Mouse (Mus musculus): ENCODE measurements at regions not wholly inside any gene's neighbourhood (a gene's known extent, or its start where the extent isn't known, plus 50 kb on each side); places are given as distances from the start of the nearest gene placed in this dataset.

- H3K27me3 ChIP-seq (ENCODE audit: control insufficient read depth in 1 of 2, insufficient read depth in 2 of 2, low read length in 2 of 2) = no peaks in the 10 kb centered on the region
- H3K79me2 ChIP-seq (ENCODE audit: control insufficient read depth, insufficient read depth, low read length, poor library complexity) = no peaks in the 10 kb centered on the region
- no peaks in the 10 kb centered on the region for H3K36me3 ChIP-seq (ENCODE audit: control insufficient read depth in 1 of 2, insufficient read depth in 2 of 2, low read length in 2 of 2)
These were observed 60.0 kb upstream of the Gpr141 start for GRCm38 (mm10) chr13:19883896-19884658.

GRCm38 (mm10) chr13:19882889-19883288, 58.8 kb upstream of the Gpr141 start:
- H3K27me3 ChIP-seq (ENCODE audit: control insufficient read depth in 1 of 2, insufficient read depth in 2 of 2, low read length in 2 of 2) = no peaks in the 10 kb centered on the region
- H3K4me1 ChIP-seq (ENCODE audit: control insufficient read depth in 1 of 2, insufficient read depth in 2 of 2, low read length in 2 of 2) = no peaks in the 10 kb centered on the region
- no peaks in the 10 kb centered on the region for H3K9me3 ChIP-seq (replicated peaks; ENCODE audit: insufficient read depth, low read length)

More at GRCm38 (mm10) chr13:19883896-19884658, 60.0 kb upstream of the Gpr141 start:
- Histone ChIP-seq H3K4me3 (ENCODE audit: control insufficient read depth in 1 of 2, insufficient read depth in 1 of 2, low read depth in 2 of 2, low read length in 2 of 2) (no peak overlapping the region), H3K9me3 (replicated peaks; ENCODE audit: insufficient read depth, low read length) (no peaks in the 10 kb centered on the region), H3K4me1 (ENCODE audit: control insufficient read depth in 1 of 2, insufficient read depth in 2 of 2, low read length in 2 of 2) (no peaks in the 10 kb centered on the region), H3K27ac (ENCODE audit: control insufficient read depth, low read depth, low read length) (no peak overlapping the region), H3K9ac (ENCODE audit: control insufficient read depth, low read depth, low read length, poor library complexity, severe bottlenecking) (no peak overlapping the region)
- TF ChIP-seq ELF1 (IDR thresholded peaks at IDR 0.05; ENCODE audit: low read depth, low read length) (no peak), SIN3A (IDR thresholded peaks at IDR 0.05; ENCODE audit: low read length) (no peak), MYC (IDR thresholded peaks at IDR 0.05; ENCODE audit: low read depth, low read length) (no peak), HCFC1 (IDR thresholded peaks at IDR 0.05; ENCODE audit: low read depth, low read length) (no peak), UBTF (IDR thresholded peaks at IDR 0.05; ENCODE audit: borderline replicate concordance, insufficient read depth, low read depth, low read length) (no peak), MYB (IDR thresholded peaks at IDR 0.05; ENCODE audit: low read depth, low read length) (no peak), JUND (IDR thresholded peaks at IDR 0.05; ENCODE audit: low read depth, low read length) (no peak), SMC3 (IDR thresholded peaks at IDR 0.05; ENCODE audit: low read depth, low read length) (no peak), POLR2AphosphoS5 (IDR thresholded peaks at IDR 0.05; ENCODE audit: borderline replicate concordance, low read depth, low read length) (no peak)
- DNase-seq (ENCODE audit: low read depth, low spot score) = no peak

More at GRCm38 (mm10) chr13:19882889-19883288, 58.8 kb upstream of the Gpr141 start:
- Histone ChIP-seq H3K36me3 (ENCODE audit: control insufficient read depth in 1 of 2, insufficient read depth in 2 of 2, low read length in 2 of 2) (no peaks in the 10 kb centered on the region), H3K79me2 (ENCODE audit: control insufficient read depth, insufficient read depth, low read length, poor library complexity) (no peaks in the 10 kb centered on the region), H3K4me3 (ENCODE audit: control insufficient read depth in 1 of 2, insufficient read depth in 1 of 2, low read depth in 2 of 2, low read length in 2 of 2) (no peak overlapping the region), H3K9ac (ENCODE audit: control insufficient read depth, low read depth, low read length, poor library complexity, severe bottlenecking) (no peak overlapping the region), H3K27ac (ENCODE audit: control insufficient read depth, low read depth, low read length) (no peak overlapping the region)
- TF ChIP-seq ETS1 (IDR thresholded peaks at IDR 0.05; ENCODE audit: low read depth, low read length) (no peak), MXI1 (IDR thresholded peaks at IDR 0.05; ENCODE audit: low read depth, low read length) (no peak), ELF1 (IDR thresholded peaks at IDR 0.05; ENCODE audit: low read depth, low read length) (no peak), POLR2AphosphoS5 (IDR thresholded peaks at IDR 0.05; ENCODE audit: borderline replicate concordance, low read depth, low read length) (no peak), MEF2A (IDR thresholded peaks at IDR 0.05; ENCODE audit: extremely low read depth, insufficient replicate concordance, low read depth, low read length, poor library complexity, severe bottlenecking) (no peak), SMC3 (IDR thresholded peaks at IDR 0.05; ENCODE audit: low read depth, low read length) (no peak), POLR2AphosphoS2 (IDR thresholded peaks at IDR 0.05; ENCODE audit: low read length) (no peak), RAD21 (IDR thresholded peaks at IDR 0.05; ENCODE audit: low read depth, low read length) (no peak), USF2 (IDR thresholded peaks at IDR 0.05; ENCODE audit: borderline replicate concordance in 1 of 2, insufficient read depth in 1 of 2, low read depth in 1 of 2, low read length in 2 of 2) (no peak), EP300 (IDR thresholded peaks at IDR 0.05; ENCODE audit: low read depth in 1 of 2, low read length in 2 of 2) (no peak), E2F4 (IDR thresholded peaks at IDR 0.05; ENCODE audit: borderline replicate concordance, low read depth, low read length) (no peak), RCOR1 (IDR thresholded peaks at IDR 0.05; ENCODE audit: low read depth, low read length) (no peak), UBTF (IDR thresholded peaks at IDR 0.05; ENCODE audit: borderline replicate concordance, insufficient read depth, low read depth, low read length) (no peak), CHD1 (IDR thresholded peaks at IDR 0.05; ENCODE audit: low read depth, low read length) (no peak), NRF1 (IDR thresholded peaks at IDR 0.05; ENCODE audit: insufficient read depth, low read depth, low read length, poor library complexity, severe bottlenecking) (no peak), TCF12 (IDR thresholded peaks at IDR 0.05; ENCODE audit: low read depth, low read length) (no peak), ZNF384 (IDR thresholded peaks at IDR 0.05; ENCODE audit: low read depth, low read length) (no peak)
- no peak for DNase-seq (ENCODE audit: low read depth, low spot score)

Measured in MEL (cell line).